Mouse (Mus musculus): Measurements from ENCODE around the gene Gp1ba. TPM values are rescaled to one million over a fixed set of nuclear protein-coding genes. Genes with fewer than 3 reads are reported as not detected.

Gene Gp1ba
- polyA plus RNA-seq, 1 experiment from 2014 or later, result 0.23 TPM

DNA sequence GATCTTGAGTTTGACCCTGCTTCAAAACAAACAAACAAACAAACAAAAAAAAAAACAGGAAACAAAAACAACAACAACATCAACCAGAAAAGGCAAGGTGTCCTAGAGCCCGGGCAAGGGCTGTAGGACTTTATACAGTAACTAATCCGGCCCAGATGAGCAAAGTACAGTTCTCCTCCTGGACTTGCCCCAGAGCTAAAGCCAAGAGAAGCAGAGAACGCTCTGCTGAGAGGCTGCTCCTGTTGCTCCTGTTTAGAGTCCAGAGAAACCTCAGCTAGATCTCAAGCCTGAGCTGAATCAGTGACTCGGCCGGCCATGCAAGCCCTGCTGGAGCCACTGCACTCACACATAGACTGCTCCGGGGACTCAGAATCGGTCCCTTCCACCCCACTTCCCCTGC is 8.8 kb upstream of the Gp1ba start:
- no peak overlapping the region for H3K9ac ChIP-seq
- no peaks in the 10 kb centered on the region for H3K4me1 ChIP-seq
- no peak overlapping the region for H3K4me3 ChIP-seq (replicated peaks)
- H3K27me3 ChIP-seq, result no peaks in the 10 kb centered on the region
- H3K27ac ChIP-seq (replicated peaks), result no peak overlapping the region
- WGBS, result 70% methylated on average over 7 of the region's 7 CpGs
- H3K4me2 ChIP-seq (replicated peaks), result no peak overlapping the region
- H3K36me3 ChIP-seq, result no peaks in the 10 kb centered on the region
- ATAC-seq (ENCODE audit: insufficient number of reproducible peaks, low FRiP score, low TSS enrichment, low read depth), result no peak
- H3K9me3 ChIP-seq (replicated peaks), result no peaks in the 10 kb centered on the region

DNA sequence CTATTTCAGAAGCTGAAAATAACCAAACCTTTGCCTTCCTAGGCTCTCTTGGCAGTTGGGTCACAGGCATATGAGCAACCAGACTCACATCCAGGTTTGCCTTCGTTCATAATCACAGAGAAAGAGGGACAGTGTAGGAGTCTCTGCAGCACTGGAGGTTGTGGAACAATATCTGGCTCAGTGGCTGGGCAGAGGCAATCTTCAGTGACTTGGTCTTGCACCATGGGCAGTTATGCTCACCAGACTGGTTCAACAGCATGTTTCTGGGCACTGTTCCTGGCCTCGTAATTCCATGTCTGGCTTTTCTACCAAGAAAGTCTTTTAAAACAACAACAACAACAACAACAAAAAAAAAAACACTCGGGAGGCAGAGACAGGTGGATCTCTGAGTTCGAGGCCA is 3.3 kb upstream of the Gp1ba start:
- Histone ChIP-seq H3K27ac (replicated peaks) (no peak overlapping the region), H3K9ac (no peak overlapping the region), H3K9me3 (replicated peaks) (no peaks in the 10 kb centered on the region), H3K4me2 (replicated peaks) (no peak overlapping the region), H3K4me3 (replicated peaks) (no peak overlapping the region), H3K27me3 (no peaks in the 10 kb centered on the region), H3K36me3 (no peaks in the 10 kb centered on the region), H3K4me1 (no peaks in the 10 kb centered on the region)
- no peak for ATAC-seq (ENCODE audit: insufficient number of reproducible peaks, low FRiP score, low TSS enrichment, low read depth)
- 69% methylated on average over 4 of the region's 4 CpGs for WGBS

DNA sequence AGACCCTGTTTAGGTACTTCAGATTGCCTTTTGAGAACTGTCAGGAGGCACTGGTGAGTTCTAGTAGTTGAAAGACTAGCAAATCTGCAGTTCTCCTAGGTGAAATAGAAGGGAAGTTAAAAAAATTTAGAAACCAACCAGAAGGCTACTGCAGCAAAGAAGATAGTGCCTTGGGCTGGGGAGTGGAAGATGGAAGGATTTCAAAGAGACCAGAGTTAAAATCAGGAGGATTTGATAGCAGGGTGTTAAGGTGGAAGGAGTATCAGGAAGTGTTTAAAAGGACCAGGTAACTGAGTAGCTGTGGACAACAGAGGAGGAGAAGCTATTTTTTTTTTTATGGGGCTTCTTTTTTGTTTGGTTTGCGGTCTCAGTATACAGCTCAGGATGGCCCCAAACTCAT is 1.2 kb upstream of the Gp1ba start:
- H3K9me3 ChIP-seq (replicated peaks), result no peaks in the 10 kb centered on the region
- no peak overlapping the region for H3K9ac ChIP-seq
- no peaks in the 10 kb centered on the region for H3K36me3 ChIP-seq
- no peak overlapping the region for H3K4me2 ChIP-seq (replicated peaks)
- WGBS, result 84% methylated on average over 1 of the region's 1 CpGs
- H3K4me3 ChIP-seq (replicated peaks), result no peak overlapping the region
- ATAC-seq (ENCODE audit: insufficient number of reproducible peaks, low FRiP score, low TSS enrichment, low read depth), result no peak
- no peaks in the 10 kb centered on the region for H3K4me1 ChIP-seq
- H3K27ac ChIP-seq (replicated peaks), result no peak overlapping the region
- H3K27me3 ChIP-seq, result no peaks in the 10 kb centered on the region

DNA sequence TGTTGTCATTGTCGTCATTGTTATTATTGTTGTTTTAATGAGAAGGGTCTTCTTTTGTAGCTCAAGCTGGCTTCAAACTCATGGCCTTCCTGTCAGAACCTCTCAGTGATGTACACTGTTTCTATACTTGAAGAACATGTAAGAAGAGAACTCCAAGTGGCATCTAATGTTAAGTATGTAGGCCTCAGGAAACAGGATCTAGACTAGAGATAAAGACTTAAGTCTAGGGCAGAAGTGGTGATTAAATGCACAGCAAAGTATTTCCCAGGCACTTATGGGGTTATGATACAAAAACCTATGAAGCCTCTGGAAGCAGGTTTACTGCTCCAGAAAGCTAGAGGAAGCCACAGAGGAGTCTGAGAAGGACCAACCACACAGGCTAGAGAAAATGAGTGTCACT is 629 bp upstream of the Gp1ba start:
- H3K4me2 ChIP-seq (replicated peaks), result no peak overlapping the region
- 84% methylated on average over 1 of the region's 1 CpGs for WGBS
- ATAC-seq (ENCODE audit: insufficient number of reproducible peaks, low FRiP score, low TSS enrichment, low read depth), result no peak
- H3K36me3 ChIP-seq, result 0 out of 2 replicates have a peak, but pooled peaks cover 4% of the 10 kb centered on the region
- H3K4me1 ChIP-seq, result no peaks in the 10 kb centered on the region
- H3K9me3 ChIP-seq (replicated peaks), result no peaks in the 10 kb centered on the region
- no peak overlapping the region for H3K9ac ChIP-seq
- no peak overlapping the region for H3K27ac ChIP-seq (replicated peaks)
- H3K27me3 ChIP-seq, result no peaks in the 10 kb centered on the region
- H3K4me3 ChIP-seq (replicated peaks), result no peak overlapping the region

DNA sequence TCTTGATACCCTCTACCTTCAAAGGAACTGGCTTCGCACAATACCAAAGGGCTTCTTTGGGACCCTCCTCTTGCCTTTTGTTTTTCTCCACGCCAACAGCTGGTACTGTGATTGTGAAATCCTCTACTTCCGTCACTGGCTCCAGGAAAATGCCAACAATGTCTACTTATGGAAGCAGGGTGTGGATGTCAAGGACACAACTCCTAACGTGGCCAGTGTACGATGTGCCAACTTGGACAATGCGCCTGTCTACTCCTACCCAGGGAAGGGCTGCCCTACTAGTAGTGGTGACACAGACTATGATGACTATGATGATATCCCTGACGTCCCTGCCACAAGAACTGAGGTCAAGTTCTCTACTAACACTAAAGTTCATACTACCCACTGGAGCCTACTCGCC is 1.1 kb downstream of the Gp1ba start:
- Histone ChIP-seq H3K36me3 (peaks cover 20% of the 10 kb centered on the region), H3K4me3 (replicated peaks) (no peak overlapping the region), H3K27ac (replicated peaks) (no peak overlapping the region), H3K4me2 (replicated peaks) (no peak overlapping the region), H3K27me3 (no peaks in the 10 kb centered on the region), H3K9me3 (replicated peaks) (no peaks in the 10 kb centered on the region), H3K4me1 (peaks cover under 1% of the 10 kb centered on the region; the same call in 1 of the 2 replicates), H3K9ac (no peak overlapping the region)
- no peak for ATAC-seq (ENCODE audit: insufficient number of reproducible peaks, low FRiP score, low TSS enrichment, low read depth)
- WGBS, result 83% methylated on average over 8 of the region's 8 CpGs

DNA sequence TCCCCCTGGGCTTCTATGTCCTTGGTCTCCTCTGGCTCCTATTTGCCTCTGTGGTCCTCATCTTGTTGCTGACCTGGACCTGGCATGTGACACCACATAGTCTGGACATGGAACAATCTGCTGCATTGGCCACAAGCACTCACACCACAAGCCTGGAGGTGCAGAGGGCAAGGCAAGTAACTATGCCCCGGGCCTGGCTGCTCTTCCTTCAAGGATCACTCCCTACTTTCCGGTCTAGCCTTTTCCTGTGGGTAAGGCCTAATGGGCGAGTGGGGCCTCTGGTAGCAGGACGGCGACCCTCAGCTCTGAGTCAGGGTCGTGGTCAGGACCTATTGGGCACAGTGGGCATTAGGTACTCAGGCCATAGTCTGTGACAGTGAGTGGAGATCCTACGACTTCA is 2.3 kb downstream of the Gp1ba start:
- Histone ChIP-seq H3K36me3 (peaks cover 28% of the 10 kb centered on the region), H3K4me3 (replicated peaks) (no peak overlapping the region), H3K9me3 (replicated peaks) (no peaks in the 10 kb centered on the region), H3K27me3 (no peaks in the 10 kb centered on the region), H3K27ac (replicated peaks) (no peak overlapping the region), H3K9ac (no peak overlapping the region), H3K4me2 (replicated peaks) (no peak overlapping the region), H3K4me1 (peaks cover 13% of the 10 kb centered on the region)
- WGBS, result 83% methylated on average over 7 of the region's 7 CpGs
- ATAC-seq (ENCODE audit: insufficient number of reproducible peaks, low FRiP score, low TSS enrichment, low read depth), result no peak

DNA sequence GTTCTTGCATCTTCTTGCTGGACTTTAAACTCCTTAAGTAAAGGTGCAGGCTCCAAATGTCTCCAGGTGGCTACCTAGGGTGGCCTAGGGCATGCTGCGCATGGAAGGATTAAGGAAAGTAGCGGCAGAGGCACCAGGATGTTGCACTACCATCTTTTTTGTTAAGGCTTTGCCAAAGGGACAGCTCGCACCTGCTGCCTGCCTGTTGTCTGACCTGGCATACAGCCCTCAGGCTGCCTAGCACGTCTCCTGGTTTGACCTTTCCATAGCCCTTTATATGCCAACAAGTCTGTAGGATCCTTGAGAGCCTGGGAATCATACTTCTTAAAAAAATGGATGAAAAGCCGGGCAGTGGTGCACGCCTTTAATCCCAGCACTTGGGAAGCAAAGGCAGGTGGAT is 4.1 kb downstream of the Gp1ba start:
- 90% methylated on average over 6 of the region's 6 CpGs for WGBS

DNA sequence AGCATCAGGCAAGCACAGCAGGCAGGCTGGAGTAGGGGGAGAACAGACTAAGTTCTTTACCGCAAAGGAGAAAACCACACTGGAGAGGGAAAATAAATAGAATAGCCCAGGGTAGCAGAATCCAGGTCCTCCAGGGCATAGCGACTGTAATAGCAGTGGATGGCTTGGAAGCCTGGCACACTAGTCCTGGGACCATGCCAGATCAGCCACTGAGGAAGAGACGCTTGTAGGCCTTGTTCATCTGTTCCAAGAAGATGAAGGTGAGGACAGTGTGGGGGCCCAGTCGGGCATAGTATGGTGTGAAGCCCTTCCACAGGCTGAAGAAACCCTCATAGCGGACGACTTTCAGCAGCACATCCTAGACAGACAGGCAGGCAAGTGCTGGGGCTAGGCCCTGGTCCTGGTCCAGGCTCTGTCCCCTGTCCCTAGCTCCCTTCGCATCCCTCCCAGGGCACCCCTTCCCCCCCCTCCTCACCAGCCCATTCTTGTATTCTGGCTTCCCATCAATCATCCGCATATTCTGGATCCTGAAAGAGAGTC is 5.7 kb downstream of the Gp1ba start:
- ATAC-seq (ENCODE audit: insufficient number of reproducible peaks, low FRiP score, low TSS enrichment, low read depth), result no peak
- WGBS, result 93% methylated on average over 8 of the region's 8 CpGs
- peaks cover 36% of the 10 kb centered on the region for H3K36me3 ChIP-seq

More for the DNA sequence above, 4.1 kb downstream of the Gp1ba start:
- Histone ChIP-seq H3K9me3 (replicated peaks) (no peaks in the 10 kb centered on the region), H3K4me1 (peaks cover 18% of the 10 kb centered on the region), H3K27me3 (no peaks in the 10 kb centered on the region), H3K9ac (no peak overlapping the region), H3K27ac (replicated peaks) (no peak overlapping the region), H3K36me3 (peaks cover 28% of the 10 kb centered on the region), H3K4me2 (replicated peaks) (no peak overlapping the region), H3K4me3 (replicated peaks) (no peak overlapping the region)
- ATAC-seq (ENCODE audit: insufficient number of reproducible peaks, low FRiP score, low TSS enrichment, low read depth), result no peak

DNA sequence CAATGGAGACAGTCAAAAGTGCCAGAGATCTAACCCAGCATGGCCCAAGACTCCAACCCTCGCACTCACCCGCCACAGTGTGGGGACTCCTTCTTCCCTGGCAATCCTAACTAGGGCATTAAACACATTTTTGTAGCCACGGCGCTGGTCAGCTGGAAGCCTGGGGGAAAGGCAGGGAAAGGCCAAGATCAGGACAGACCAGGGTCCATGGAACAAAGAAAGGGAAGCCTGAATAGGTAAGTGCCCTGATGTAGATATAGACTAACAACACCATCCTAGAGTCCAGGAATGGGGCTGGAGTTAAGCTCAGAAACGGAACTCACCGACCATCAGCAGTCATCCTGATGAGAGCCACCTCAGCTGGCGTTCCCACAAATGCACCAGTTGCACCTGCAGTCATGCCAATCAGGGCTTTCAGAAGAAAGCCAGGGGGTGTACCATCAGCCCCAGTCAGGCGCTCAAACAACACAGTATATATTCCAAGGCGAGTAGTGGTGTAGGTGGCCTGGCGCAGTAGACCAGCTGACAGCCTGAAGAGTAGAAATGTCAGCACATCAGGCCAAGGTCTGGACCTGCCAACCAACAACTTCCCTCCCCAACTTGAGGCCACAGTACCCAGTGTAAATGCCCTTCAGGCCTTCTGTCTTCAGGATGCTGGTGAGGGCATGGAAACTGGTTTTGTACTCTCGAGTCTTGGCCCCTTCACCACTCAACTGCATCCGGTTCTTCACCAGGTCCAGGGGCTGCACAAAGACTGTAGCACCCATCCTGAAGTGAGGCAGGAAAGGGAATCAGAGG is 6.7 kb downstream of the Gp1ba start:
- Histone ChIP-seq H3K27me3 (no peaks in the 10 kb centered on the region), H3K4me2 (replicated peaks) (peak overlapping the region; percentile 74), H3K27ac (replicated peaks) (peak overlapping the region; percentile 99), H3K9ac (peak overlapping the region; percentile 93), H3K9me3 (replicated peaks) (no peaks in the 10 kb centered on the region), H3K4me1 (peaks cover 40% of the 10 kb centered on the region), H3K4me3 (replicated peaks) (peak overlapping the region; percentile 74), H3K36me3 (peaks cover 47% of the 10 kb centered on the region)
- ATAC-seq (ENCODE audit: insufficient number of reproducible peaks, low FRiP score, low TSS enrichment, low read depth), result no peak
- WGBS, result 89% methylated on average over 12 of the region's 12 CpGs

More for the DNA sequence above, 5.7 kb downstream of the Gp1ba start:
- H3K9ac ChIP-seq, result no peak overlapping the region
- no peak overlapping the region for H3K4me2 ChIP-seq (replicated peaks)
- H3K4me1 ChIP-seq, result peaks cover 34% of the 10 kb centered on the region
- no peaks in the 10 kb centered on the region for H3K27me3 ChIP-seq
- no peaks in the 10 kb centered on the region for H3K9me3 ChIP-seq (replicated peaks)
- H3K4me3 ChIP-seq (replicated peaks), result no peak overlapping the region
- no peak overlapping the region; the same call in 1 of the 2 replicates for H3K27ac ChIP-seq (replicated peaks)

DNA sequence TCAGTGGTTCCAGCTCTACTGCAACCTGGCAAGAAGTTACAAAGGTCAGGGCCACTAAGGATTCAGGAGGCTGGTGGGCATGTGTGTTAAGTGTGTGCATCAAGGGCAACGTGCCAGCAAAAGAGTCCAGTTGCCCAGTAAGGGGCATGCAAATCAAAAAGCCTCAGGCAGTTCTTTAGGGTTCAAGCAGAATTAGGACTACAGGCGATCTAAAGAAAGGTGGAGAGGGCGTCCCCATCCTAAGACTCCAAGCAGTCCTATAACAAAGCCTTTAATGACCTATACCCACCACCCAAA is 7.3 kb downstream of the Gp1ba start:
- no peaks in the 10 kb centered on the region for H3K9me3 ChIP-seq (replicated peaks)
- H3K27me3 ChIP-seq, result no peaks in the 10 kb centered on the region
- H3K36me3 ChIP-seq, result peaks cover 52% of the 10 kb centered on the region
- peak overlapping the region; percentile 93 for H3K9ac ChIP-seq
- H3K4me3 ChIP-seq (replicated peaks), result peak overlapping the region; percentile 74
- peak overlapping the region; percentile 99 for H3K27ac ChIP-seq (replicated peaks)
- peak overlapping the region; percentile 74 for H3K4me2 ChIP-seq (replicated peaks)
- ATAC-seq (ENCODE audit: insufficient number of reproducible peaks, low FRiP score, low TSS enrichment, low read depth), result no peak
- H3K4me1 ChIP-seq, result peaks cover 46% of the 10 kb centered on the region
- 19% methylated on average over 3 of the region's 3 CpGs for WGBS

DNA sequence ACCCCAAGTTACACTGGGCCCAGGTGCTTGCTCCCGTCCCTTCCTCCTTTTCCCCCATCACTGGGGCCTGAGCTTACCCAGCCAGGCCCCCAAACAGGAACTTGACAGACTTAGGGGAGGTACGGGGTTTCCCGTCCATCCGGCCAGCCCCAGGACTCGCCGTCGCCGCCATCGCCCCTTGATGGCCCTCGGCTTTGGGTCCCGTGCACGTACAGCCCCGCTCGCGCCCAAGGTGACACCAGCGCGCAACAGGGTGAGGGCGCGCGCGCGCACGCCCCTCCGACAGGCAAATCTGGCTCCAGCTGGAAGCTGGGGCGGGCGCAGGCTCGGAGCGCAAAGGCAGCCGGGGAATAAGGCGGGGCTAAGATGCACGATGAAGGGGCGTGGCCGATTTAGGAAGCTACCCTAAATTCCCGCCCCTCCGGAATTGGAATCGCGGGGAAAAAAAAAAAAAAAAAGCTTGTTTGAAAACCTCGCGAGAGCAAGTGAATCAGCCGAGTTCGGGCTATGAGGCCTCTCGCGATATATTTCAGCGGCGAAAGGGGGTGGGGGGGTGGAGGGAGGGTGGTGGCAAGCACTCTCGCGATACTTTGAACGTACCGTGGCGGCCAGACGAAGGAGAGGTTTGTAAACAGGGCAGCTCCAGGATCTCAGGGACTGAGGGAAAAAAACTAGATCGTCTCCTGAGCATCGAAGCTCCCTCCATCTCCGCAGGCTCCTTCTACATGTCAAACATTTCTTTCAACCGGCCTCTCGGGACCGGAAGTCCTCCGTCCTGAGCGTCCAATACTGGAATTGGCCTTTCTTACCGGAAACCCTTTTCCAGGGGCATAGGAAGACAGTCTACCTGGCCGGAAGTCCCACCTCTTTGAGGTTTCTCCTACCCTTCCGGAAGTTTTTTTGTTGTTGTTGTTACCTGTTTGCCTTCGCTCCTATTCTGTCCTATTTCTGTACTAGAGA is 8.0 kb downstream of the Gp1ba start, which contains the start of the genes Rnf167 and Slc25a11:
Gene Rnf167, plus strand, starts transcription at position 545 of the 960 bp plus-strand sequence.
Gene Slc25a11, minus strand, starts transcription at position 789 of the 960 bp plus-strand sequence.
- H3K4me3 ChIP-seq (replicated peaks), result peak within 1 kb of the TSS; percentile 74
- H3K9ac ChIP-seq, result peak within 1 kb of the TSS; percentile 93
- under 1% methylated on average over 63 of the region's 63 CpGs for WGBS
- no peaks in the 10 kb centered on the region for H3K27me3 ChIP-seq
- H3K9me3 ChIP-seq (replicated peaks), result no peaks in the 10 kb centered on the region
- H3K4me2 ChIP-seq (replicated peaks), result peak within 1 kb of the TSS; percentile 82
- peaks cover 53% of the 10 kb centered on the region for H3K4me1 ChIP-seq
- H3K36me3 ChIP-seq, result peaks cover 57% of the 10 kb centered on the region
- peak within 1 kb of the TSS; percentile 99 for H3K27ac ChIP-seq (replicated peaks)
- ATAC-seq (ENCODE audit: insufficient number of reproducible peaks, low FRiP score, low TSS enrichment, low read depth), result peak; percentile 88

Measured in embryonic facial prominence, embryonic 15.5 days (tissue).